Comparison of ENCODE assay signal across 8 mouse cellular contexts in genomic region chr14:30650969-30651368, GRCm38 (mm10). TPM values are rescaled to one million over a fixed set of nuclear protein-coding genes. Genes with fewer than 3 reads are reported as not detected.
DNase-seq lines count a peak whose midpoint lies in the region; ATAC-seq and TF ChIP-seq lines count a peak whose summit lies in the region.

No protein-coding gene starts in this region.

- no peaks in the 10 kb centered on the region for H3K36me3 ChIP-seq in hindbrain, embryonic 15.5 days
- H3K36me3 ChIP-seq in hindbrain, embryonic 10.5 days: no peaks in the 10 kb centered on the region
- H3K36me3 ChIP-seq in embryonic facial prominence, embryonic 11.5 days (replicated peaks; ENCODE audit: control insufficient read depth, insufficient read depth, low read depth, low read length): no peaks in the 10 kb centered on the region
- no peaks in the 10 kb centered on the region for H3K36me3 ChIP-seq in heart, embryonic 15.5 days
- H3K36me3 ChIP-seq in midbrain, postnatal 0 days (ENCODE audit: insufficient read depth, low read length): no peaks in the 10 kb centered on the region

- peak; percentile 76; the same call in 1 of the 2 replicates for ATAC-seq in hindbrain, embryonic 15.5 days (ENCODE audit: low FRiP score, low read depth)
- no peak for ATAC-seq in embryonic facial prominence, embryonic 11.5 days (replicated peaks; ENCODE audit: insufficient number of reproducible peaks, low FRiP score, low TSS enrichment, low read depth)
- ATAC-seq in heart, embryonic 15.5 days (replicated peaks; ENCODE audit: insufficient number of reproducible peaks, insufficient read depth, low FRiP score, low read depth): peak; percentile 92
- ATAC-seq in midbrain, postnatal 0 days (ENCODE audit: low FRiP score): peak; percentile 79; the same call in 1 of the 2 replicates
- no peak for ATAC-seq in erythroid progenitor cell, adult 5-6 weeks (replicated peaks; ENCODE audit: low FRiP score, poor library complexity, severe bottlenecking)

- no peaks in the 10 kb centered on the region for H3K27me3 ChIP-seq in hindbrain, embryonic 15.5 days
- H3K27me3 ChIP-seq in hindbrain, embryonic 10.5 days (ENCODE audit: insufficient read depth, poor library complexity, severe bottlenecking): no peaks in the 10 kb centered on the region
- no peaks in the 10 kb centered on the region for H3K27me3 ChIP-seq in embryonic facial prominence, embryonic 11.5 days (ENCODE audit: control insufficient read depth, insufficient read depth, low read length)
- 0 out of 2 replicates have a peak, but pooled peaks cover 3% of the 10 kb centered on the region for H3K27me3 ChIP-seq in heart, embryonic 15.5 days
- H3K27me3 ChIP-seq in midbrain, postnatal 0 days (ENCODE audit: insufficient read depth, low read length): no peaks in the 10 kb centered on the region

- H3K9me3 ChIP-seq in hindbrain, embryonic 15.5 days: no peaks in the 10 kb centered on the region
- no peaks in the 10 kb centered on the region for H3K9me3 ChIP-seq in hindbrain, embryonic 10.5 days
- no peaks in the 10 kb centered on the region for H3K9me3 ChIP-seq in embryonic facial prominence, embryonic 11.5 days (replicated peaks; ENCODE audit: control insufficient read depth, low read length)
- no peaks in the 10 kb centered on the region for H3K9me3 ChIP-seq in heart, embryonic 15.5 days (replicated peaks)
- no peaks in the 10 kb centered on the region for H3K9me3 ChIP-seq in midbrain, postnatal 0 days (ENCODE audit: low read length)

- no peak for DNase-seq in hindbrain, embryonic 10.5 days (ENCODE audit: low spot score)
- peak; percentile 84 for DNase-seq in NIH3T3 (ENCODE audit: low read depth)
- DNase-seq in embryonic facial prominence, embryonic 11.5 days (ENCODE audit: low spot score): peak; percentile 17
- peak; percentile 75 for DNase-seq in large intestine, adult 2 months (ENCODE audit: low read depth, low spot score)
- peak; percentile 84 for DNase-seq in midbrain, postnatal 0 days (ENCODE audit: low spot score)

- no peak overlapping the region for H3K9ac ChIP-seq in hindbrain, embryonic 15.5 days
- no peak overlapping the region for H3K9ac ChIP-seq in embryonic facial prominence, embryonic 11.5 days (replicated peaks; ENCODE audit: low read length)
- no peak overlapping the region for H3K9ac ChIP-seq in heart, embryonic 15.5 days
- no peak overlapping the region for H3K9ac ChIP-seq in midbrain, postnatal 0 days (replicated peaks; ENCODE audit: low read length, poor library complexity, severe bottlenecking)

- H3K4me2 ChIP-seq in hindbrain, embryonic 15.5 days: no peak overlapping the region
- H3K4me2 ChIP-seq in embryonic facial prominence, embryonic 11.5 days (ENCODE audit: low read depth, low read length): no peak overlapping the region
- H3K4me2 ChIP-seq in heart, embryonic 15.5 days: no peak overlapping the region
- H3K4me2 ChIP-seq in midbrain, postnatal 0 days (ENCODE audit: low read depth, low read length, poor library complexity, severe bottlenecking): no peak overlapping the region

- no peak overlapping the region for H3K4me3 ChIP-seq in hindbrain, embryonic 15.5 days
- no peak overlapping the region for H3K4me3 ChIP-seq in hindbrain, embryonic 10.5 days
- no peak overlapping the region for H3K4me3 ChIP-seq in embryonic facial prominence, embryonic 11.5 days (ENCODE audit: low read depth, low read length)
- H3K4me3 ChIP-seq in heart, embryonic 15.5 days: no peak overlapping the region
- no peak overlapping the region for H3K4me3 ChIP-seq in midbrain, postnatal 0 days (ENCODE audit: low read depth, low read length)

- H3K27ac ChIP-seq in hindbrain, embryonic 15.5 days (replicated peaks): no peak overlapping the region
- no peak overlapping the region for H3K27ac ChIP-seq in hindbrain, embryonic 10.5 days
- H3K27ac ChIP-seq in embryonic facial prominence, embryonic 11.5 days (replicated peaks; ENCODE audit: low read depth, low read length): no peak overlapping the region
- peak overlapping the region; percentile 60 for H3K27ac ChIP-seq in heart, embryonic 15.5 days
- no peak overlapping the region for H3K27ac ChIP-seq in midbrain, postnatal 0 days (ENCODE audit: low read depth, low read length)

- H3K4me1 ChIP-seq in hindbrain, embryonic 15.5 days (replicated peaks): peaks cover 14% of the 10 kb centered on the region
- H3K4me1 ChIP-seq in hindbrain, embryonic 10.5 days (replicated peaks): peaks cover 6% of the 10 kb centered on the region
- H3K4me1 ChIP-seq in embryonic facial prominence, embryonic 11.5 days (ENCODE audit: control insufficient read depth, insufficient read depth, low read length): no peaks in the 10 kb centered on the region
- peaks cover 12% of the 10 kb centered on the region for H3K4me1 ChIP-seq in heart, embryonic 15.5 days (replicated peaks)
- H3K4me1 ChIP-seq in midbrain, postnatal 0 days (ENCODE audit: insufficient read depth, low read length): no peaks in the 10 kb centered on the region

- 25% methylated on average over 4 of the region's 4 CpGs for WGBS in hindbrain, embryonic 15.5 days
- WGBS in hindbrain, embryonic 10.5 days: 25% methylated on average over 4 of the region's 4 CpGs
- WGBS in embryonic facial prominence, embryonic 11.5 days: 18% methylated on average over 4 of the region's 4 CpGs
- 5% methylated on average over 4 of the region's 4 CpGs for WGBS in heart, embryonic 15.5 days
- 6% methylated on average over 4 of the region's 4 CpGs for WGBS in large intestine, adult 2 months
- WGBS in midbrain, postnatal 0 days: 27% methylated on average over 4 of the region's 4 CpGs

- TF ChIP-seq CTCF in midbrain, postnatal 0 days (IDR thresholded peaks at IDR 0.05): peak; percentile 62

RNA-seq across cellular contexts. Expression of gene Rft1, which starts 3.2 kb away (rescaled TPM):
- polyA plus RNA-seq in hindbrain, embryonic 15.5 days (2015; fragmentation: Nextera tagmentation; extraction: Ambion mirVana): 8.0 and 8.6 TPM in 2 replicates
- polyA plus RNA-seq in hindbrain, embryonic 10.5 days (2016; fragmentation: Nextera tagmentation; extraction: Ambion mirVana): 13.0 and 13.6 TPM in 2 replicates
- polyA plus RNA-seq in embryonic facial prominence, embryonic 11.5 days (2014; fragmentation: Nextera tagmentation; extraction: Ambion mirVana): 12.9 and 17.6 TPM in 2 replicates
- polyA plus RNA-seq in heart, embryonic 15.5 days (2015; fragmentation: Nextera tagmentation; extraction: Ambion mirVana): 8.8 and 11.5 TPM in 2 replicates
- polyA plus RNA-seq in large intestine, adult 2 months (2012; rRNA removed): 9.1 and 10.7 TPM in 2 replicates
- total RNA-seq in midbrain, postnatal 0 days (2014; rRNA removed): 12.3 and 12.6 TPM in 2 replicates
- polyA plus RNA-seq in midbrain, postnatal 0 days (2015; fragmentation: Nextera tagmentation; extraction: Ambion mirVana): 9.6 TPM in 2 replicates
- total RNA-seq in erythroid progenitor cell, adult 5-6 weeks (2015; ENCODE audit: low replicate concordance): 2.1 and 2.9 TPM in 2 replicates
- 2.1 and 4.5 TPM in 2 replicates for total RNA-seq in erythroid progenitor cell, adult 5-6 weeks (2017; ENCODE audit: low replicate concordance)

RNA-seq across cellular contexts. Expression of gene Prkcd, which starts 25.0 kb away (rescaled TPM):
- polyA plus RNA-seq in hindbrain, embryonic 15.5 days (2015; fragmentation: Nextera tagmentation; extraction: Ambion mirVana): 27.1 and 28.3 TPM in 2 replicates
- polyA plus RNA-seq in hindbrain, embryonic 10.5 days (2016; fragmentation: Nextera tagmentation; extraction: Ambion mirVana): 28.7 and 35.4 TPM in 2 replicates
- 30.0 and 31.7 TPM in 2 replicates for polyA plus RNA-seq in embryonic facial prominence, embryonic 11.5 days (2014; fragmentation: Nextera tagmentation; extraction: Ambion mirVana)
- 37.5 and 49.6 TPM in 2 replicates for polyA plus RNA-seq in heart, embryonic 15.5 days (2015; fragmentation: Nextera tagmentation; extraction: Ambion mirVana)
- 130 and 229 TPM in 2 replicates for polyA plus RNA-seq in large intestine, adult 2 months (2012; rRNA removed)
- 17.0 and 19.1 TPM in 2 replicates for total RNA-seq in midbrain, postnatal 0 days (2014; rRNA removed)
- 12.1 and 13.2 TPM in 2 replicates for polyA plus RNA-seq in midbrain, postnatal 0 days (2015; fragmentation: Nextera tagmentation; extraction: Ambion mirVana)
- 32.4 and 35.2 TPM in 2 replicates for total RNA-seq in erythroid progenitor cell, adult 5-6 weeks (2015; ENCODE audit: low replicate concordance)
- total RNA-seq in erythroid progenitor cell, adult 5-6 weeks (2017; ENCODE audit: low replicate concordance): 19.5 and 35.7 TPM in 2 replicates

Comparison
In these comparisons a context has a peak if more than half of its experiments do, and no peak if none do; other contexts are left out.
1. ATAC-seq: peak in hindbrain, embryonic 15.5 days (single experiment), heart, embryonic 15.5 days (single experiment) and midbrain, postnatal 0 days (single experiment); none in embryonic facial prominence, embryonic 11.5 days (single experiment) and erythroid progenitor cell, adult 5-6 weeks (single experiment).